Mouse (Mus musculus): ENCODE measurements around the gene Notch3.
A peak's percentile ranks its signal among the peaks of the same experiment; 100 is the strongest.

Gene Notch3

DNA sequence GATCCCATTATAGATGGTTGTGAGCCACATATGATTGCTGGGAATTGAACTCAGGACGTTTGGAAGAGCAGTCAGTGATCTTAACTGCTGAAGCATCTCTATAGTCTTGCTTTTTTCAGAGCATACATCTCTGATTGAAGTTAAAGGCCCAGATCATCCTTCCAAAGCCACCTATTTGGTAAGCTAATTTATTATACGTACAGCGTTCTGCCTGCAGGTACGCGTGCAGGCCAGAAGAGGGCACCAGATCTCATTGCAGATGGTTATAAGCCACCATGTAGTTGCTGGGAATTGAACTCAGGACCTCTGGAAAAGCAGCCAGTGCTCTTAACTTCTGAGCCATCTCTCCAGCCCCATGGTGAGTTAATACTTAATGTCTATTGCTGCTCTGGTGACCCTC is 73.8 kb downstream of the Notch3 start:
- DNase-seq (ENCODE audit: low read depth, low spot score), result peak; percentile 53

DNA sequence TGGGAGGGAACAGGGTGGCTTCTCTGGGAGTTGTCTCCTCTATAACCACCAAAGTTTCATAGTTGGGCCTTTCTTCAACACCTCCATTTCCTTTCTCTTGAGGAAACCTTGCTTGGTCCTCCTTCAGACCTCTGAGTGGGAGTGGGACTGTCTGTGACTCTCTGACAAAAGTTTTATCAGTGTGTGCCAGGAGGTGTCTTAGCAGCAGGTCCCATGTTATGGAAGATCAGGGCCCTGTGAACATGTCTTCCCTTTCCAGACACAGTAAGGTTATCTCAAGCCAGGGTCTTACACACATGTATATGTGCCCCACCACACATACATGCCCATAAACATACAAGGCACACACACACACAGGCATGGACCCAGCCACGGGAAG is 74.4 kb downstream of the Notch3 start:
- no peak for DNase-seq (ENCODE audit: low read depth, low spot score)

DNA sequence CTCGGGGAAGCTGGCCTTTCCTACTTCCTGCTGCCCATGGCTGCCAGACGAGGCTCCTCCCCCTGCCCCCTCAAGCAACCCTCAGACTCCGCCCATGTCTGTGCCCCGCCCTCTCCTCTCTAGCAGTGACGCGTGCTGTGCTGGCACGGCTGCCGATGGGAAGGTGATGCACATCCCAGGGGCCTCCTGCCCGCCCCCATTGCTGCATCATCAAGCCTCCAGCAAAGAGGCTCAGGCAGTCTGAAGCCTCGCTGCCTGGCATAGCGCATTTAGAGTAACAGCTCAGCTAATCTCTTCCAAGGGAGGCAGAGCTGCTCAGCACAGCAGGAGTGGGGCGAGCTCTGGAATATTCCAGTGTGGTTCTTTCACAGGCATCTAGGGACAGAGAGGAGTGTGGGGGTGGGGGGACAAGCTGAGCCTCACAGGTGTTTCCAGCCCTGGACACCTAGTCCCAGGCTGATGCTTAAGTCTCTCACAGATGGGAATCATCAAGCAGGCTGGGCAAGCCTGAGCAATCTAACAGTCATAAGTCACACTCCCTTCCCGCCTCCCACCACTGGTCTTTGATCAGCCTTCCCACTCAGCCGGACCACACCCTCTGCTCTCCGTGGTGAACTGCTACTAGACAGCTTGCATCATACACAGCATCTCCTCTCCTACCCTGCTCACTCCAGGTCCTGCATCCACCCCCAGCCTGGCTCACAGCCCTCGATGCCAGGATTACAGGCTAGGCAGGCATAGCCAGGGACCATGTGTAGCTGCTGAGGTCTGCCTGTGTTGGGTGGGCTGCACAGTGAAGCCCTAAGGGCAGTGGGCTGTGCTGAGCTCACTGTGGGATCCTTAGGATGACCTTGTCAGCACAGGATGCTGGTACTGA is 75.0 kb downstream of the Notch3 start:
- peak; percentile 91 for DNase-seq (ENCODE audit: low read depth, low spot score)

- no peak for DNase-seq (ENCODE audit: low read depth, low spot score)
Observed at GRCm38 (mm10) chr17:32091032-32091363, 75.7 kb downstream of the Notch3 start.

DNA sequence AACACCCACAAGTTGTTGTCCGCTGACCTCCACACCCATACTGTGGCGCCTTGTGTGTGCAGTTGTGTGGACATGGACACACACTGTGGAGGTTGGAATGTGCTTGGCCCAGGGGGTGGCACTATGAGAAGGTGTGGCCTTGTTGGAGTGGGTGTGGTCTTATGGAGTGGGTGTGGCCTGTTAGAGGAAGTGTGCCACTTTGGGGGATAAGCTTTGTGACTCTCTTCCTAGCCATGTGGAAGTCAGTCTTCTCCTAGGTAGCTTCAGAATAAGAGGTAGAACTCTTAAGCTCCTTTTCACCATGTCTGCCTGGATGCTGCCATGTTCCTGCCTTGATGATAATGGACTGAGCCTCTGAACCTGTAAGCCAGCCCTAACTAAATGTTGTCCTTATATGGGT is 79.6 kb downstream of the Notch3 start:
- peak; percentile 64 for DNase-seq (ENCODE audit: low read depth, low spot score)

DNA sequence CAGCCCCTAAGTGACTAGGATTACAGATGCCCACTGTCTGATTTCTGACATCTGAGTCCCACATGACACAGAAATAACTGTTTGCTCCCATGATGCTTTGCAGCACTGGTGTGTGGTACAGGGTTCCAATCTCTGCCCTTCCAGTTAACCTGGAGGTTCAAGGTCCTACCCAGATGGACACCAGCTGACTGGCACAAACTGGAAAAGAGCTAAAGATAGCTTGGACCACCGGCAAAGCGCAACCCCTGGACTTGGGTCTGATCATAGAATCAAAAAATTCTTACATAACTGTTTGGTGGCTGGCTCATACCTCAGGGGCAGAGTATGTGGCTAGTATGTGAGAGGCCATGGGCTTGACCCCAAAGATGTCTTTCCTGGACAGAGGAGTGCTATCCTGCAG is 83.3 kb downstream of the Notch3 start:
- DNase-seq (ENCODE audit: low read depth, low spot score), result no peak

DNA sequence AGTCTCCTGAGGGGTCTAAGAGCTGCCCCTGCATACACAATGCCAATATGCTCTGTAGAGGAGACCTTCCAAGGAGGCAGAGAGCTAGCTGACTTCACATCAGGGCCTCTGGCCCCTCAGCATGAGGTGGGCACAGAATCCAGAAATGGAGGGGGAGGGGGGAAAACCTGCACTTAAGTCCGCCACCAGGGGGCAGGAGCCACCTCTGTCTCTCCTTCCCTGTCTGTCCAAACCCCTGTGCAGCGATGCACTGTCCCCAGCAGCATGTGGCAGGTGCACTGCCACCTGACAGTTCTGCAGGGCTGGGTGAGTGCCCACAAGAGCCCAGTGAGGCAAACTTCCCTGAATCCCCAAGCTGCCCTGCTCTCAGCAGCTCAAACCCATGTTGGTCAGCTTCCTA is 91.5 kb downstream of the Notch3 start:
- peak; percentile 80 for DNase-seq (ENCODE audit: low read depth, low spot score)

- DNase-seq (ENCODE audit: low read depth, low spot score), result no peak
Observed at GRCm38 (mm10) chr17:32074658-32075057, 92.0 kb downstream of the Notch3 start.

- DNase-seq (ENCODE audit: low read depth, low spot score), result peak; percentile 79
Observed at GRCm38 (mm10) chr17:32073359-32073758, 93.3 kb downstream of the Notch3 start.
